Mouse (Mus musculus): Measurements from ENCODE around the gene Tubb4b. TPM values are rescaled to one million over a fixed set of nuclear protein-coding genes. Genes with fewer than 3 reads are reported as not detected.

Tubb4b gene
- polyA plus RNA-seq, 1 experiment from 2014 or later, result 576 TPM

GRCm38 (mm10) chr2:25195211-25196156 lies 29.0 kb downstream of the Tubb4b start:
- Histone ChIP-seq H3K27me3 (replicated peaks; ENCODE audit: control insufficient read depth, insufficient read depth, low read length) (peaks cover 20% of the 10 kb centered on the region), H3K4me1 (replicated peaks; ENCODE audit: control insufficient read depth, insufficient read depth, low read length) (peaks cover 20% of the 10 kb centered on the region; the same call in 1 of the 2 replicates), H3K36me3 (ENCODE audit: control insufficient read depth, insufficient read depth, low read length) (peaks cover 22% of the 10 kb centered on the region), H3K9ac (ENCODE audit: low read length) (peak overlapping the region; percentile 34; the same call in 1 of the 2 replicates), H3K4me3 (ENCODE audit: low read depth, low read length) (peak overlapping the region; percentile 34), H3K27ac (ENCODE audit: low read depth) (peak overlapping the region; percentile 76), H3K4me2 (ENCODE audit: low read length) (peak overlapping the region; percentile 58), H3K9me3 (ENCODE audit: control insufficient read depth, low read length) (no peaks in the 10 kb centered on the region)
- WGBS, result 20% methylated on average over 55 of the region's 55 CpGs
- peak; percentile 37 for ATAC-seq (replicated peaks; ENCODE audit: low FRiP score, low TSS enrichment, low read depth)
- no peak for DNase-seq (ENCODE audit: low spot score)

GRCm38 (mm10) chr2:25194486-25195171 lies 29.9 kb downstream of the Tubb4b start:
- DNase-seq (ENCODE audit: low spot score) (no peak), ATAC-seq (replicated peaks; ENCODE audit: low FRiP score, low TSS enrichment, low read depth) (no peak)
- H3K9ac ChIP-seq (ENCODE audit: low read length), result no peak overlapping the region
- H3K4me2 ChIP-seq (ENCODE audit: low read length), result peak overlapping the region; percentile 58
- WGBS, result 82% methylated on average over 17 of the region's 17 CpGs
- peaks cover 20% of the 10 kb centered on the region for H3K27me3 ChIP-seq (replicated peaks; ENCODE audit: control insufficient read depth, insufficient read depth, low read length)
- peaks cover 14% of the 10 kb centered on the region for H3K36me3 ChIP-seq (ENCODE audit: control insufficient read depth, insufficient read depth, low read length)
- no peak overlapping the region for H3K27ac ChIP-seq (ENCODE audit: low read depth)
- no peaks in the 10 kb centered on the region for H3K9me3 ChIP-seq (ENCODE audit: control insufficient read depth, low read length)
- H3K4me1 ChIP-seq (replicated peaks; ENCODE audit: control insufficient read depth, insufficient read depth, low read length), result peaks cover 20% of the 10 kb centered on the region; the same call in 1 of the 2 replicates
- peak overlapping the region; percentile 34; the same call in 1 of the 2 replicates for H3K4me3 ChIP-seq (ENCODE audit: low read depth, low read length)

GRCm38 (mm10) chr2:25194006-25194405 lies 30.5 kb downstream of the Tubb4b start:
- peaks cover 20% of the 10 kb centered on the region; the same call in 1 of the 2 replicates for H3K4me1 ChIP-seq (replicated peaks; ENCODE audit: control insufficient read depth, insufficient read depth, low read length)
- H3K36me3 ChIP-seq (ENCODE audit: control insufficient read depth, insufficient read depth, low read length), result peaks cover 8% of the 10 kb centered on the region; the same call in 1 of the 2 replicates
- H3K9ac ChIP-seq (ENCODE audit: low read length), result no peak overlapping the region
- H3K27me3 ChIP-seq (replicated peaks; ENCODE audit: control insufficient read depth, insufficient read depth, low read length), result peaks cover 20% of the 10 kb centered on the region
- no peaks in the 10 kb centered on the region for H3K9me3 ChIP-seq (ENCODE audit: control insufficient read depth, low read length)
- H3K27ac ChIP-seq (ENCODE audit: low read depth), result no peak overlapping the region; the same call in 1 of the 2 replicates
- ATAC-seq (replicated peaks; ENCODE audit: low FRiP score, low TSS enrichment, low read depth) (no peak), DNase-seq (ENCODE audit: low spot score) (no peak)
- 71% methylated on average over 5 of the region's 5 CpGs for WGBS
- H3K4me3 ChIP-seq (ENCODE audit: low read depth, low read length), result no peak overlapping the region
- peak overlapping the region; percentile 29; the same call in 1 of the 2 replicates for H3K4me2 ChIP-seq (ENCODE audit: low read length)

- no peak overlapping the region for H3K9ac ChIP-seq (ENCODE audit: low read length)
- under 1% methylated on average over 6 of the region's 6 CpGs for WGBS
- H3K9me3 ChIP-seq (ENCODE audit: control insufficient read depth, low read length), result no peaks in the 10 kb centered on the region
These were observed 31.2 kb downstream of the Tubb4b start for GRCm38 (mm10) chr2:25193330-25193770.

GRCm38 (mm10) chr2:25187841-25188240 lies 36.7 kb downstream of the Tubb4b start:
- no peaks in the 10 kb centered on the region for H3K36me3 ChIP-seq (ENCODE audit: control insufficient read depth, insufficient read depth, low read length)
- ATAC-seq (replicated peaks; ENCODE audit: low FRiP score, low TSS enrichment, low read depth) (no peak), DNase-seq (ENCODE audit: low spot score) (no peak)
- H3K27me3 ChIP-seq (replicated peaks; ENCODE audit: control insufficient read depth, insufficient read depth, low read length), result peaks cover 25% of the 10 kb centered on the region
- no peak overlapping the region for H3K4me3 ChIP-seq (ENCODE audit: low read depth, low read length)
- no peak overlapping the region for H3K27ac ChIP-seq (ENCODE audit: low read depth)
- 0 out of 2 replicates have a peak, but pooled peaks cover 10% of the 10 kb centered on the region for H3K4me1 ChIP-seq (replicated peaks; ENCODE audit: control insufficient read depth, insufficient read depth, low read length)
- H3K9ac ChIP-seq (ENCODE audit: low read length), result no peak overlapping the region
- no peaks in the 10 kb centered on the region for H3K9me3 ChIP-seq (ENCODE audit: control insufficient read depth, low read length)
- WGBS, result 83% methylated on average over 6 of the region's 6 CpGs
- no peak overlapping the region for H3K4me2 ChIP-seq (ENCODE audit: low read length)

More at GRCm38 (mm10) chr2:25193330-25193770, 31.2 kb downstream of the Tubb4b start:
- peak; percentile 75 for ATAC-seq (replicated peaks; ENCODE audit: low FRiP score, low TSS enrichment, low read depth)
- Histone ChIP-seq H3K4me3 (ENCODE audit: low read depth, low read length) (no peak overlapping the region), H3K27me3 (replicated peaks; ENCODE audit: control insufficient read depth, insufficient read depth, low read length) (peaks cover 20% of the 10 kb centered on the region), H3K27ac (ENCODE audit: low read depth) (no peak overlapping the region; the same call in 1 of the 2 replicates), H3K4me2 (ENCODE audit: low read length) (peak overlapping the region; percentile 29), H3K4me1 (replicated peaks; ENCODE audit: control insufficient read depth, insufficient read depth, low read length) (peaks cover 20% of the 10 kb centered on the region; the same call in 1 of the 2 replicates), H3K36me3 (ENCODE audit: control insufficient read depth, insufficient read depth, low read length) (peaks cover 1% of the 10 kb centered on the region; the same call in 1 of the 2 replicates)
- DNase-seq (ENCODE audit: low spot score), result peak; percentile 88

GRCm38 (mm10) chr2:25186575-25186930 lies 37.9 kb downstream of the Tubb4b start:
- peak overlapping the region; percentile 94 for H3K4me2 ChIP-seq (ENCODE audit: low read length)
- 0 out of 2 replicates have a peak overlapping the region, but pooled peaks have one; percentile 33 for H3K4me3 ChIP-seq (ENCODE audit: low read depth, low read length)
- peaks cover 16% of the 10 kb centered on the region; the same call in 1 of the 2 replicates for H3K4me1 ChIP-seq (replicated peaks; ENCODE audit: control insufficient read depth, insufficient read depth, low read length)
- H3K36me3 ChIP-seq (ENCODE audit: control insufficient read depth, insufficient read depth, low read length), result no peaks in the 10 kb centered on the region
- no peak overlapping the region; the same call in 1 of the 2 replicates for H3K27ac ChIP-seq (ENCODE audit: low read depth)
- H3K9me3 ChIP-seq (ENCODE audit: control insufficient read depth, low read length), result no peaks in the 10 kb centered on the region
- H3K27me3 ChIP-seq (replicated peaks; ENCODE audit: control insufficient read depth, insufficient read depth, low read length), result peaks cover 38% of the 10 kb centered on the region
- WGBS, result 33% methylated on average over 5 of the region's 5 CpGs
- H3K9ac ChIP-seq (ENCODE audit: low read length), result no peak overlapping the region
- DNase-seq (ENCODE audit: low spot score) (no peak), ATAC-seq (replicated peaks; ENCODE audit: low FRiP score, low TSS enrichment, low read depth) (no peak; the same call in 1 of the 2 replicates)

GRCm38 (mm10) chr2:25185625-25186574 lies 38.6 kb downstream of the Tubb4b start:
- H3K4me1 ChIP-seq (replicated peaks; ENCODE audit: control insufficient read depth, insufficient read depth, low read length), result peaks cover 19% of the 10 kb centered on the region; the same call in 1 of the 2 replicates
- no peaks in the 10 kb centered on the region for H3K36me3 ChIP-seq (ENCODE audit: control insufficient read depth, insufficient read depth, low read length)
- peaks cover 45% of the 10 kb centered on the region for H3K27me3 ChIP-seq (replicated peaks; ENCODE audit: control insufficient read depth, insufficient read depth, low read length)
- peak overlapping the region; percentile 48 for H3K9ac ChIP-seq (ENCODE audit: low read length)
- DNase-seq (ENCODE audit: low spot score) (peak; percentile 84), ATAC-seq (replicated peaks; ENCODE audit: low FRiP score, low TSS enrichment, low read depth) (peak; percentile 61)
- under 1% methylated on average over 63 of the region's 64 CpGs for WGBS
- peak overlapping the region; percentile 54; the same call in 1 of the 2 replicates for H3K27ac ChIP-seq (ENCODE audit: low read depth)
- H3K4me3 ChIP-seq (ENCODE audit: low read depth, low read length), result peak overlapping the region; percentile 33
- H3K4me2 ChIP-seq (ENCODE audit: low read length), result peak overlapping the region; percentile 94
- no peaks in the 10 kb centered on the region for H3K9me3 ChIP-seq (ENCODE audit: control insufficient read depth, low read length)

Measured in intestine, embryonic 14.5 days (tissue).